Mouse (Mus musculus): Measurements from ENCODE around the gene Gns. TPM values are rescaled to one million over a fixed set of nuclear protein-coding genes. Genes with fewer than 3 reads are reported as not detected.

The Gns gene
- total RNA-seq, 2 experiments from 2014 or later, result 43.5 to 57.5 TPM

GRCm38 (mm10) chr10:121430764-121431540 lies 66.1 kb downstream of the Gns start:
- DNase-seq, result no peak

GRCm38 (mm10) chr10:121432041-121432634 lies 67.2 kb downstream of the Gns start:
- no peak for DNase-seq

GRCm38 (mm10) chr10:121432635-121433280 lies 67.9 kb downstream of the Gns start:
- DNase-seq, result peak; percentile 38

GRCm38 (mm10) chr10:121434441-121435103 lies 69.7 kb downstream of the Gns start:
- no peak for DNase-seq

GRCm38 (mm10) chr10:121435546-121436257 lies 70.8 kb downstream of the Gns start:
- DNase-seq, result no peak

- DNase-seq, result no peak
Observed at GRCm38 (mm10) chr10:121436258-121436645, 71.4 kb downstream of the Gns start.

GRCm38 (mm10) chr10:121436693-121437092 lies 71.8 kb downstream of the Gns start:
- no peak for DNase-seq

- no peak for DNase-seq
Observed at GRCm38 (mm10) chr10:121438109-121438508, 73.2 kb downstream of the Gns start.

GRCm38 (mm10) chr10:121439310-121439731 lies 74.4 kb downstream of the Gns start:
- no peak for DNase-seq

- no peak for DNase-seq
Observed at GRCm38 (mm10) chr10:121443791-121444190, 78.9 kb downstream of the Gns start.

GRCm38 (mm10) chr10:121444198-121444597 lies 79.3 kb downstream of the Gns start:
- no peak for DNase-seq

- no peak for DNase-seq
Observed at GRCm38 (mm10) chr10:121445808-121446207, 80.9 kb downstream of the Gns start.

Other genes with a start within 250 kb of the Gns start
- under 1 TPM; 0.86 to 0.87 TPM for gene Tbc1d30, start 13.8 kb upstream of the Gns start, total RNA-seq (2021)
- 10 to 100 TPM; 53.4 to 54.4 TPM for gene Rassf3, start 111.3 kb downstream of the Gns start, total RNA-seq (2021)
- 10 to 100 TPM; 14.6 to 20.7 TPM for gene Tbk1, start 221.7 kb downstream of the Gns start, total RNA-seq (2021)